Mouse (Mus musculus): ENCODE results near the gene Agfg2.

- TF ChIP-seq CTCF (conservative IDR thresholded peaks at IDR 0.05; ENCODE audit: low read length): no peak
- no peak for TF ChIP-seq NANOG (IDR thresholded peaks at IDR 0.05; ENCODE audit: borderline replicate concordance, low read length)
These were observed 56.5 kb downstream of the Agfg2 start for GRCm38 (mm10) chr5:137627991-137628390.
